Mouse (Mus musculus) T-helper 2 cell (primary cell): ENCODE measurements around the gene Podxl.

Source experiments
- in situ Hi-C: fragments of 300-600 bp; cut with MboI, MseI; formaldehyde crosslinking; loops from one replicate; pipeline ENCODE4 v1.15.1; 2025; ENCODE audit warnings: high pct_unique_total_duplicates

The Podxl gene

GRCm38 (mm10) chr6:31563235-31564181 is at the start of gene Podxl:
TSS of gene Podxl (minus strand) at chr6:31563981.
- in situ Hi-C loops: no loop called here

GRCm38 (mm10) chr6:31612560-31613270 is 48.9 kb upstream of the Podxl start:
- in situ Hi-C loops: no loop called here

- in situ Hi-C loops: no loop called here
These were observed 42.6 kb upstream of the Podxl start for GRCm38 (mm10) chr6:31606429-31606828.

GRCm38 (mm10) chr6:31604629-31605265 is 41.0 kb upstream of the Podxl start:
- in situ Hi-C loops: no loop called here

GRCm38 (mm10) chr6:31602489-31602888 is 38.7 kb upstream of the Podxl start:
- in situ Hi-C loops: no loop called here

GRCm38 (mm10) chr6:31601131-31601530 is 37.4 kb upstream of the Podxl start:
- in situ Hi-C loops: no loop called here

- in situ Hi-C loops: loop anchor here (10.0 kb wide), 1 partner anchor 1205 kb away; no protein-coding TSS in a partner anchor
These were observed 36.1 kb upstream of the Podxl start for GRCm38 (mm10) chr6:31599863-31600262.

GRCm38 (mm10) chr6:31598349-31598911 is 34.6 kb upstream of the Podxl start:
- in situ Hi-C loops: loop anchor here (10.0 kb wide), 1 partner anchor 1206 kb away; no protein-coding TSS in a partner anchor

GRCm38 (mm10) chr6:31597136-31597460 is 33.3 kb upstream of the Podxl start:
- in situ Hi-C loops: loop anchor here (10.0 kb wide), 1 partner anchor 1208 kb away; no protein-coding TSS in a partner anchor

- in situ Hi-C loops: loop anchor here (10.0 kb wide), 1 partner anchor 1208 kb away; no protein-coding TSS in a partner anchor
These were observed 32.8 kb upstream of the Podxl start for GRCm38 (mm10) chr6:31596346-31597135.

GRCm38 (mm10) chr6:31592579-31593238 is 28.9 kb upstream of the Podxl start:
- in situ Hi-C loops: loop anchor here (10.0 kb wide), 1 partner anchor 1212 kb away; no protein-coding TSS in a partner anchor

- in situ Hi-C loops: loop anchor here (10.0 kb wide), 1 partner anchor 1213 kb away; no protein-coding TSS in a partner anchor
These were observed 28.3 kb upstream of the Podxl start for GRCm38 (mm10) chr6:31592128-31592527.

- in situ Hi-C loops: loop anchor here (10.0 kb wide), 1 partner anchor 1213 kb away; no protein-coding TSS in a partner anchor
These were observed 27.9 kb upstream of the Podxl start for GRCm38 (mm10) chr6:31591676-31592075.

GRCm38 (mm10) chr6:31590754-31591153 is 27.0 kb upstream of the Podxl start:
- in situ Hi-C loops: loop anchor here (10.0 kb wide), 1 partner anchor 1214 kb away; no protein-coding TSS in a partner anchor

- in situ Hi-C loops: no loop called here
These were observed 25.5 kb upstream of the Podxl start for GRCm38 (mm10) chr6:31589268-31589667.

GRCm38 (mm10) chr6:31587655-31588054 is 23.9 kb upstream of the Podxl start:
- in situ Hi-C loops: no loop called here

- in situ Hi-C loops: no loop called here
These were observed 22.3 kb upstream of the Podxl start for GRCm38 (mm10) chr6:31586127-31586526.

GRCm38 (mm10) chr6:31576151-31576550 is 12.4 kb upstream of the Podxl start:
- in situ Hi-C loops: no loop called here

GRCm38 (mm10) chr6:31575063-31575462 is 11.3 kb upstream of the Podxl start:
- in situ Hi-C loops: no loop called here

- in situ Hi-C loops: no loop called here
These were observed 7.7 kb upstream of the Podxl start for GRCm38 (mm10) chr6:31571459-31571858.
